Mouse (Mus musculus) lung, embryonic 15.5 days (tissue): ENCODE results near the gene Grik1. TPM values are rescaled to one million over a fixed set of nuclear protein-coding genes. Genes with fewer than 3 reads are reported as not detected.

Source experiments
- ATAC-seq: fragments of 200-750 bp; cut with Nextera tagmentation; 2 replicates; pipeline ENCODE4 v1.8.0; 2017; ENCODE audit warnings: moderate number of reproducible peaks, borderline replicate concordance; ENCODE audit not compliant: low FRiP score, low TSS enrichment; ENCODE audit errors: extremely low read depth
- H3K27ac ChIP-seq: fragments of 300-500 bp; sonication (generic); 2 replicates; pipeline ENCODE4 v1.5.1; 2015; ENCODE audit warnings: moderate library complexity, mild to moderate bottlenecking, inconsistent platforms
- H3K27me3 ChIP-seq: fragments of 300-500 bp; sonication (generic); 2 replicates; pipeline ENCODE4 v1.6.1; 2015; ENCODE audit warnings: inconsistent platforms
- H3K36me3 ChIP-seq: fragments of 300-500 bp; sonication (generic); 2 replicates; pipeline ENCODE4 v1.6.1; 2015; ENCODE audit warnings: inconsistent platforms
- H3K4me1 ChIP-seq: fragments of 300-500 bp; sonication (generic); 2 replicates; pipeline ENCODE4 v1.6.1; 2015; ENCODE audit warnings: inconsistent platforms
- H3K4me2 ChIP-seq: fragments of 300-500 bp; sonication (generic); 2 replicates; pipeline ENCODE4 v1.6.1; 2015; ENCODE audit warnings: inconsistent platforms, mild to moderate bottlenecking, moderate library complexity
- H3K4me3 ChIP-seq: fragments of 300-500 bp; sonication (generic); 2 replicates; pipeline ENCODE4 v1.5.1; 2015; ENCODE audit warnings: mild to moderate bottlenecking, inconsistent platforms
- H3K9ac ChIP-seq: fragments of 300-500 bp; sonication (generic); 2 replicates; pipeline ENCODE4 v1.6.1; 2015; ENCODE audit warnings: inconsistent platforms
- H3K9me3 ChIP-seq: fragments of 300-500 bp; sonication (generic); 2 replicates; pipeline ENCODE4 v1.6.1; 2016; ENCODE audit warnings: inconsistent platforms
- WGBS: fragments of 180-500 bp; shearing (Covaris S2); methylation state at CpG from one replicate; pipeline ENCODE4 v1.1.7; 2015; 5-methylcytosine and 5-hydroxymethylcytosine counted together
- polyA plus RNA-seq: library from polyadenylated mRNA; unstranded; fragments of >200 nt; fragmentation: Nextera tagmentation; extraction: Ambion mirVana; gene quantifications from 2 replicates; pipeline ENCODE4 v1.2.1, GENCODE M21; 2015

Gene Grik1
- 0.42 and 0.46 TPM in 2 replicates for polyA plus RNA-seq

- 1% methylated on average over 27 of the region's 27 CpGs for WGBS
- H3K27me3 ChIP-seq: peaks cover 39% of the 10 kb centered on the region
These were observed at the start of gene Grik1 for GRCm38 (mm10) chr16:88290132-88290772. Grik1 (minus strand) TSS chr16:88290265.

DNA sequence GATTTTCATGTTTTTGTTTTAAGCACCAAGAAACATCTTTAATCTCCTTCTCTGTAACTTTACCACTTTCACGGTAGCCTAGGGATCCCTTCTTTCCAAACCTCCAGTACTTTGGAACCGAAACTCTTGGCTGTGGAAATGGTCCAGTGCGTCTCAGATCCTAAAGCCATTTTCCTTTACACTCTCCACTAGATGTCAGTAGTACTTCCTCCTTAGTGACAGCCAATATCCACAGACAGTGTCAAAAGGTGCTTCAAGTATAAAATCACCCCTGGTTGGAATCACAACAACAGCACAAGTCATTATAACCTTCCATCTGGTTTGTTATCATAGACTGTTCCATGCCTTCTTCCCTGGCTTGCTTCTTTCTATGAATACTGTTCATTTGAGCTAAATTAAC is 4.1 kb upstream of the Grik1 start:
- ATAC-seq: no peak
- peaks cover 3% of the 10 kb centered on the region; the same call in 1 of the 2 replicates for H3K4me1 ChIP-seq

More at GRCm38 (mm10) chr16:88290132-88290772, at the start of gene Grik1:
- Histone ChIP-seq H3K4me1 (peaks cover 5% of the 10 kb centered on the region; the same call in 1 of the 2 replicates), H3K4me3 (peak within 1 kb of the TSS; percentile 38), H3K9me3 (no peaks in the 10 kb centered on the region), H3K36me3 (no peaks in the 10 kb centered on the region), H3K9ac (no peak within 1 kb of the TSS), H3K27ac (no peak within 1 kb of the TSS), H3K4me2 (peak within 1 kb of the TSS; percentile 78)
- peak; percentile 81; the same call in 1 of the 2 replicates for ATAC-seq

GRCm38 (mm10) chr16:88289421-88290081 is 514 bp downstream of the Grik1 start:
- peaks cover 39% of the 10 kb centered on the region for H3K27me3 ChIP-seq
- H3K4me3 ChIP-seq: peak overlapping the region; percentile 38
- no peak overlapping the region for H3K27ac ChIP-seq
- no peak overlapping the region for H3K9ac ChIP-seq
- ATAC-seq: peak; percentile 31; the same call in 1 of the 2 replicates
- peak overlapping the region; percentile 78 for H3K4me2 ChIP-seq
- H3K4me1 ChIP-seq: peaks cover 5% of the 10 kb centered on the region; the same call in 1 of the 2 replicates
- 1% methylated on average over 40 of the region's 40 CpGs for WGBS
- H3K36me3 ChIP-seq: no peaks in the 10 kb centered on the region
- no peaks in the 10 kb centered on the region for H3K9me3 ChIP-seq

More for the DNA sequence above, 4.1 kb upstream of the Grik1 start:
- no peak overlapping the region for H3K4me2 ChIP-seq
- H3K9me3 ChIP-seq: no peaks in the 10 kb centered on the region
- no peak overlapping the region for H3K27ac ChIP-seq
- WGBS: 42% methylated on average over 3 of the region's 3 CpGs
- H3K36me3 ChIP-seq: no peaks in the 10 kb centered on the region
- no peak overlapping the region for H3K4me3 ChIP-seq
- H3K9ac ChIP-seq: no peak overlapping the region
- peaks cover 23% of the 10 kb centered on the region for H3K27me3 ChIP-seq

GRCm38 (mm10) chr16:88258407-88258806 is 31.7 kb downstream of the Grik1 start:
- Histone ChIP-seq H3K4me1 (no peaks in the 10 kb centered on the region), H3K4me2 (no peak overlapping the region), H3K4me3 (no peak overlapping the region), H3K9me3 (no peaks in the 10 kb centered on the region), H3K27me3 (no peaks in the 10 kb centered on the region), H3K27ac (no peak overlapping the region), H3K9ac (no peak overlapping the region), H3K36me3 (no peaks in the 10 kb centered on the region)
- ATAC-seq: no peak
- WGBS: 73% methylated on average over 4 of the region's 4 CpGs

DNA sequence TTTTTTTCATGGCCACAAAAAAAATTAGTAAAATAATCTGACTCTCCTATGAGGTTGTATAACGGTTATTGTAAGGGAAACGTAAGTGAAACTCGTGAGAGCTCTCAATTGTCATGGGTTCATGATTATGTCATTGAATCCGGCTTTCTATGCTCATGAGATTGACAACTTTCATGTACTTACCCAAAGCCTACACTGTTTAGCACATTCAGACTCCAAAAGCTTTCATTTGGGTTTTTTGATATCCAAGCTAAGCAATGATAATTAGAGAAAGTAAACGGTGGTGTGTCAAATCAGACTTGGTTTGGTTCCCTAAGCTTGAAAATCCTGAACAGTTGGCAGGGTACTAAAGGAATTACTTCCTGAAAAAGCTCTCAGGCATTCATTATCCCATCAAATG is 33.0 kb downstream of the Grik1 start:
- 78% methylated on average over 5 of the region's 5 CpGs for WGBS

DNA sequence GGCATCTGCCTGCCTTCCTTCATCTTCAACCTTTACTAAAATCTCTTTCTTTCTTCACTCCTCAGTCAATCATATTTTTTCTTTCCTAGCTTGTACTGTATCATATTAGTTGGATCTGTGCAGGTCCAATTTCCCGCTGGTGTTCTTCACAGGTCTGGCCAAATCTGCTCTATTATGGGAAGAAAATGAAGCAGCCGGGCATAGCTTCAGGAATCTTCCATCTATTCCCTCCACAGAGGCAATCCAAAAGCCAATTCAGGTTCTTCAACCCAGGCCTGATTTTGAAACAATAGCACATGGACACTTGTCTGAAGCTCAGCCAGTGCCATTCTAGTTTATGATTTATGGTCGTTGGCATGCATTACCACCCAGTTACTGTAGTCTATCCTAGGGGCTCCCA is 34.0 kb downstream of the Grik1 start:
- ATAC-seq: no peak
- H3K36me3 ChIP-seq: no peaks in the 10 kb centered on the region
- H3K9me3 ChIP-seq: no peaks in the 10 kb centered on the region
- no peak overlapping the region for H3K27ac ChIP-seq
- WGBS: 83% methylated on average over 3 of the region's 3 CpGs
- H3K27me3 ChIP-seq: no peaks in the 10 kb centered on the region
- no peak overlapping the region for H3K4me3 ChIP-seq
- no peak overlapping the region for H3K9ac ChIP-seq
- H3K4me1 ChIP-seq: no peaks in the 10 kb centered on the region
- no peak overlapping the region for H3K4me2 ChIP-seq

More for the DNA sequence above, 33.0 kb downstream of the Grik1 start:
- Histone ChIP-seq H3K4me3 (no peak overlapping the region), H3K9ac (no peak overlapping the region), H3K4me2 (no peak overlapping the region), H3K27ac (no peak overlapping the region), H3K4me1 (no peaks in the 10 kb centered on the region), H3K36me3 (no peaks in the 10 kb centered on the region), H3K27me3 (no peaks in the 10 kb centered on the region), H3K9me3 (no peaks in the 10 kb centered on the region)
- no peak for ATAC-seq

GRCm38 (mm10) chr16:88252676-88253075 is 37.4 kb downstream of the Grik1 start:
- no peaks in the 10 kb centered on the region for H3K9me3 ChIP-seq
- no peaks in the 10 kb centered on the region for H3K4me1 ChIP-seq
- H3K4me3 ChIP-seq: no peak overlapping the region
- ATAC-seq: no peak
- 78% methylated on average over 2 of the region's 2 CpGs for WGBS
- no peaks in the 10 kb centered on the region for H3K36me3 ChIP-seq
- no peaks in the 10 kb centered on the region for H3K27me3 ChIP-seq
- H3K9ac ChIP-seq: no peak overlapping the region
- H3K4me2 ChIP-seq: no peak overlapping the region
- H3K27ac ChIP-seq: no peak overlapping the region

DNA sequence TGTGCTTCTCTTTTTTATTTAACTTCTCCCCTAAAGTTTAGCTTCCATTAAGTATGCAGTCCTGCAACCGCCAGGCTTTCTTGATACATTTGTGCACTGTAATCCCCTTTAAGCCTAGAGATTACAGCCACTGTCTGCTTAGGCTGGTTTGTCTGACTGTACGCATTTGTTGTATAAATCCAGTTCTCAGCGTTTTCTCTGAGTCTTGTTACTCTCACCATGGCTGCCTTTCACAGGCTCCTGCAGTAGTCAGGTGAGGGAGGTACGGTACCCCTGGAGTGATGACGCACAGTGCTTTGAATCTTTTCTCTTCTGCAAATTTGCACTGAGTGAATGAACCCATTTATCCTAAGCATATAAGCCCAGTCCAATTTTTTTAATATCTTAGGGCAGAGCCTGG is 39.0 kb downstream of the Grik1 start:
- Histone ChIP-seq H3K9ac (no peak overlapping the region), H3K4me1 (no peaks in the 10 kb centered on the region), H3K4me2 (no peak overlapping the region), H3K4me3 (no peak overlapping the region), H3K27me3 (no peaks in the 10 kb centered on the region), H3K9me3 (no peaks in the 10 kb centered on the region), H3K36me3 (no peaks in the 10 kb centered on the region), H3K27ac (no peak overlapping the region)
- no peak for ATAC-seq
- 68% methylated on average over 5 of the region's 5 CpGs for WGBS

- no peak for ATAC-seq
- WGBS: 70% methylated on average over 3 of the region's 3 CpGs
- no peaks in the 10 kb centered on the region for H3K27me3 ChIP-seq
- H3K27ac ChIP-seq: no peak overlapping the region
- H3K36me3 ChIP-seq: no peaks in the 10 kb centered on the region
- no peak overlapping the region for H3K9ac ChIP-seq
- H3K4me1 ChIP-seq: no peaks in the 10 kb centered on the region
- H3K4me3 ChIP-seq: no peak overlapping the region
- H3K9me3 ChIP-seq: no peaks in the 10 kb centered on the region
- no peak overlapping the region for H3K4me2 ChIP-seq
These were observed 40.2 kb downstream of the Grik1 start for GRCm38 (mm10) chr16:88249825-88250224.

DNA sequence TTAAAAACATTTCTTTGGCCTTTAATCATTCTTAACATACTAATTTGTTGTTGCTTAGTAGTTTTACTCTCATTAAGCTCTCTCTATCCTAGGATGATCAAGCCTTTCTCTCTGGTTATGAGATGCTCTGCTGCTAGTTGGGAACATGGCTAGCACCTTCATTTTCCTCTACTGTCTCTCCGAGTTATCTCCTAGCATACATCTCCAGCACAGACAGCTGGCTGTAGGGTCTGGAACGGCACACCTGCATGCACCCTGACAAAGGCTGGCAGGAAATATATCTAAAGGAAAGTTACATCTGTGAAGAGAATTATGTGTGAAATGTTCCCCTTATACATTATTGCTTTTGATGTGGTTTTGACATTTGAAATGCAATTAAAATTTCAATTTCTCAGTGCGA is 42.5 kb downstream of the Grik1 start:
- Histone ChIP-seq H3K36me3 (no peaks in the 10 kb centered on the region), H3K9ac (no peak overlapping the region), H3K27me3 (no peaks in the 10 kb centered on the region), H3K4me2 (no peak overlapping the region), H3K9me3 (no peaks in the 10 kb centered on the region), H3K4me1 (no peaks in the 10 kb centered on the region), H3K27ac (no peak overlapping the region), H3K4me3 (no peak overlapping the region)
- ATAC-seq: no peak
- WGBS: 81% methylated on average over 3 of the region's 3 CpGs

- Histone ChIP-seq H3K4me3 (no peak overlapping the region), H3K27me3 (no peaks in the 10 kb centered on the region), H3K9ac (no peak overlapping the region), H3K27ac (no peak overlapping the region), H3K9me3 (no peaks in the 10 kb centered on the region), H3K4me2 (no peak overlapping the region), H3K36me3 (no peaks in the 10 kb centered on the region), H3K4me1 (no peaks in the 10 kb centered on the region)
- 82% methylated on average over 4 of the region's 4 CpGs for WGBS
- ATAC-seq: no peak
These were observed 45.4 kb downstream of the Grik1 start for GRCm38 (mm10) chr16:88244658-88245057.

DNA sequence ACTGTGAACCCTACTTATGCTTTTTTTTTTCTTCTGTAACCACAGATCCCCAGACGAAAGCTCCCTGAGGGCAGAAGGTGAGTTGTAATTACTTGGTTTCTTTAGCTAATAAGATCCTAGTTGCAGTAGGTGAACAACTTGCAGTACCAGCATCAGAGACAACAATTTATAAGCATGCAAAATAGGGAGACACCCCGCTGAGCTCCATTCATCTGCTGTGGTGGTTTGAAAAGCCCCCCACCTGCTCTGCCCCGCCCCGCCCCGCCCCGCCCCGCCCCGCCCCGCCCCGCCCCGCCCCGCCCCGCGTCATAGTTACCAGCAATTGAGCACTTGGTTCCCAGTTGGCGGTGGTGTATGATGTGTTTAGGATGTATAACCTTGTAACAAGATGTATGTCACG is 64.4 kb downstream of the Grik1 start:
- WGBS: 52% methylated on average over 16 of the region's 16 CpGs
- H3K4me3 ChIP-seq: no peak overlapping the region
- no peak overlapping the region for H3K9ac ChIP-seq
- H3K4me1 ChIP-seq: no peaks in the 10 kb centered on the region
- H3K9me3 ChIP-seq: no peaks in the 10 kb centered on the region
- no peaks in the 10 kb centered on the region for H3K27me3 ChIP-seq
- no peak for ATAC-seq
- no peak overlapping the region for H3K27ac ChIP-seq
- H3K4me2 ChIP-seq: no peak overlapping the region
- H3K36me3 ChIP-seq: no peaks in the 10 kb centered on the region
